Mouse (Mus musculus): ENCODE data around the gene H13. TPM values are rescaled to one million over a fixed set of nuclear protein-coding genes. Genes with fewer than 3 reads are reported as not detected.

Gene H13
- polyA plus RNA-seq, 1 experiment from 2014 or later: 159 TPM

- WGBS: 89% methylated on average over 5 of the region's 5 CpGs
- H3K9ac ChIP-seq (replicated peaks): no peak overlapping the region
- H3K27me3 ChIP-seq: no peaks in the 10 kb centered on the region
- no peak overlapping the region for H3K27ac ChIP-seq (replicated peaks)
- H3K36me3 ChIP-seq: no peaks in the 10 kb centered on the region
- no peak for ATAC-seq (replicated peaks)
- H3K4me2 ChIP-seq (replicated peaks): no peak overlapping the region
- H3K9me3 ChIP-seq: no peaks in the 10 kb centered on the region
- peaks cover 51% of the 10 kb centered on the region for H3K4me1 ChIP-seq
- no peak overlapping the region for H3K4me3 ChIP-seq
These were observed 71.2 kb downstream of the H13 start for GRCm38 (mm10) chr2:152740490-152740889.

GRCm38 (mm10) chr2:152741153-152742041, 72.1 kb downstream of the H13 start:
- Histone ChIP-seq H3K9me3 (no peaks in the 10 kb centered on the region), H3K36me3 (no peaks in the 10 kb centered on the region), H3K27ac (replicated peaks) (no peak overlapping the region), H3K4me3 (no peak overlapping the region), H3K4me1 (peaks cover 42% of the 10 kb centered on the region), H3K9ac (replicated peaks) (no peak overlapping the region), H3K4me2 (replicated peaks) (no peak overlapping the region), H3K27me3 (no peaks in the 10 kb centered on the region)
- WGBS: 44% methylated on average over 14 of the region's 14 CpGs
- ATAC-seq (replicated peaks): no peak

- H3K4me3 ChIP-seq: no peak overlapping the region
- peaks cover 32% of the 10 kb centered on the region for H3K4me1 ChIP-seq
- WGBS: 17% methylated on average over 10 of the region's 10 CpGs
- no peaks in the 10 kb centered on the region for H3K9me3 ChIP-seq
- no peaks in the 10 kb centered on the region for H3K27me3 ChIP-seq
- no peaks in the 10 kb centered on the region for H3K36me3 ChIP-seq
- H3K4me2 ChIP-seq (replicated peaks): no peak overlapping the region
- no peak overlapping the region for H3K27ac ChIP-seq (replicated peaks)
- ATAC-seq (replicated peaks): peak; percentile 67; the same call in 1 of the 2 replicates
- no peak overlapping the region for H3K9ac ChIP-seq (replicated peaks)
These were observed 73.2 kb downstream of the H13 start for GRCm38 (mm10) chr2:152742435-152742834.

- Histone ChIP-seq H3K27ac (replicated peaks) (no peak within 1 kb of the TSS), H3K4me1 (peaks cover 12% of the 10 kb centered on the region), H3K9ac (replicated peaks) (peak within 1 kb of the TSS; percentile 26; the same call in 1 of the 2 replicates), H3K4me2 (replicated peaks) (peak within 1 kb of the TSS; percentile 41), H3K36me3 (no peaks in the 10 kb centered on the region), H3K27me3 (no peaks in the 10 kb centered on the region), H3K4me3 (0 out of 2 replicates have a peak within 1 kb of the TSS, but pooled peaks have one; percentile 19), H3K9me3 (no peaks in the 10 kb centered on the region)
- WGBS: 4% methylated on average over 30 of the region's 30 CpGs
- peak; percentile 33; the same call in 1 of the 2 replicates for ATAC-seq (replicated peaks)
These were observed 84.9 kb downstream of the H13 start, which contains the start of gene Cox4i2 for GRCm38 (mm10) chr2:152753944-152754711. Gene Cox4i2 (plus strand): TSS chr2:152754173.

- Histone ChIP-seq H3K4me3 (no peak overlapping the region), H3K27me3 (no peaks in the 10 kb centered on the region), H3K36me3 (no peaks in the 10 kb centered on the region), H3K9me3 (no peaks in the 10 kb centered on the region), H3K4me1 (peaks cover 12% of the 10 kb centered on the region), H3K9ac (replicated peaks) (no peak overlapping the region), H3K4me2 (replicated peaks) (no peak overlapping the region), H3K27ac (replicated peaks) (no peak overlapping the region)
- no peak; the same call in 1 of the 2 replicates for ATAC-seq (replicated peaks)
- WGBS: 69% methylated on average over 17 of the region's 17 CpGs
These were observed 87.5 kb downstream of the H13 start for GRCm38 (mm10) chr2:152756474-152757393.

- ATAC-seq (replicated peaks): peak; percentile 64
- no peak overlapping the region for H3K27ac ChIP-seq (replicated peaks)
- H3K4me2 ChIP-seq (replicated peaks): no peak overlapping the region
- H3K4me1 ChIP-seq: peaks cover 12% of the 10 kb centered on the region
- WGBS: 42% methylated on average over 2 of the region's 2 CpGs
- no peak overlapping the region for H3K9ac ChIP-seq (replicated peaks)
- no peak overlapping the region for H3K4me3 ChIP-seq
- no peaks in the 10 kb centered on the region for H3K36me3 ChIP-seq
- no peaks in the 10 kb centered on the region for H3K9me3 ChIP-seq
- no peaks in the 10 kb centered on the region for H3K27me3 ChIP-seq
These were observed 88.2 kb downstream of the H13 start for GRCm38 (mm10) chr2:152757478-152757877.

Other genes starting within 250 kb of the H13 start
- not detected in 2 replicates for gene Defb23, start 204.8 kb upstream of the H13 start, polyA plus RNA-seq (2015; fragmentation: Nextera tagmentation; extraction: Ambion mirVana)
- not detected in 2 replicates for gene Defb20, start 192.4 kb upstream of the H13 start, polyA plus RNA-seq (2015; fragmentation: Nextera tagmentation; extraction: Ambion mirVana)
- not detected in 2 replicates for gene Defb22, start 179.3 kb upstream of the H13 start, polyA plus RNA-seq (2015; fragmentation: Nextera tagmentation; extraction: Ambion mirVana)
- not detected in 2 replicates for gene Defb26, start 157.8 kb upstream of the H13 start, polyA plus RNA-seq (2015; fragmentation: Nextera tagmentation; extraction: Ambion mirVana)
- not detected in 2 replicates for gene Defb28, start 151.2 kb upstream of the H13 start, polyA plus RNA-seq (2015; fragmentation: Nextera tagmentation; extraction: Ambion mirVana)
- gene Defb29, start 129.4 kb upstream of the H13 start, polyA plus RNA-seq (2015; fragmentation: Nextera tagmentation; extraction: Ambion mirVana): not detected in 2 replicates
- not detected in 2 replicates for gene Gm17416, start 100.1 kb upstream of the H13 start, polyA plus RNA-seq (2015; fragmentation: Nextera tagmentation; extraction: Ambion mirVana)
- not detected in 2 replicates for gene Defb21, start 96.7 kb upstream of the H13 start, polyA plus RNA-seq (2015; fragmentation: Nextera tagmentation; extraction: Ambion mirVana)
- gene Defb19, start 89.1 kb upstream of the H13 start, polyA plus RNA-seq (2015; fragmentation: Nextera tagmentation; extraction: Ambion mirVana): not detected in 2 replicates
- gene Defb45, start 70.1 kb upstream of the H13 start, polyA plus RNA-seq (2015; fragmentation: Nextera tagmentation; extraction: Ambion mirVana): not detected in 2 replicates
- gene Defb36, start 65.1 kb upstream of the H13 start, polyA plus RNA-seq (2015; fragmentation: Nextera tagmentation; extraction: Ambion mirVana): not detected in 2 replicates
- gene Defb25, start 46.4 kb upstream of the H13 start, polyA plus RNA-seq (2015; fragmentation: Nextera tagmentation; extraction: Ambion mirVana): not detected in 2 replicates
- 0.36 and 0.62 TPM in 2 replicates for gene Rem1, start 42.5 kb upstream of the H13 start, polyA plus RNA-seq (2015; fragmentation: Nextera tagmentation; extraction: Ambion mirVana)
- 33.6 and 34.4 TPM in 2 replicates for gene Mcts2, start 17.6 kb downstream of the H13 start, polyA plus RNA-seq (2015; fragmentation: Nextera tagmentation; extraction: Ambion mirVana)
- gene Id1, start 66.8 kb downstream of the H13 start, polyA plus RNA-seq (2015; fragmentation: Nextera tagmentation; extraction: Ambion mirVana): 26.3 and 32.0 TPM in 2 replicates
- gene Cox4i2, start 84.7 kb downstream of the H13 start, polyA plus RNA-seq (2015; fragmentation: Nextera tagmentation; extraction: Ambion mirVana): 4.3 and 4.4 TPM in 2 replicates
- gene Bcl2l1, start 162.3 kb downstream of the H13 start, polyA plus RNA-seq (2015; fragmentation: Nextera tagmentation; extraction: Ambion mirVana): 179 and 183 TPM in 2 replicates
- gene Tpx2, start 178.5 kb downstream of the H13 start, polyA plus RNA-seq (2015; fragmentation: Nextera tagmentation; extraction: Ambion mirVana): 50.6 and 51.1 TPM in 2 replicates
- gene Mylk2, start 241.9 kb downstream of the H13 start, polyA plus RNA-seq (2015; fragmentation: Nextera tagmentation; extraction: Ambion mirVana): not detected in 2 replicates

Data from forebrain, embryonic 15.5 days (tissue).